Mouse (Mus musculus) heart, adult 2 months (tissue): ENCODE results near the gene Zfhx3. TPM values are rescaled to one million over a fixed set of nuclear protein-coding genes. Genes with fewer than 3 reads are reported as not detected.

ENCODE experiments used
- DNase-seq, 2 experiments: peaks; one replicate each; pipeline ENCODE4 v3.0.0; 2021
- H3K27ac ChIP-seq: fragments of 200-600 bp; 2 replicates; pipeline ENCODE4 v1.8.1; 2022
- H3K27me3 ChIP-seq: fragments of 200-500 bp; 2 replicates; pipeline ENCODE4 v1.6.1; 2012; ENCODE audit warnings: mild to moderate bottlenecking, low read length, inconsistent platforms, mixed read lengths; ENCODE audit not compliant: control insufficient read depth, insufficient read depth
- H3K36me3 ChIP-seq: fragments of 200-500 bp; 2 replicates; pipeline ENCODE4 v1.6.1; 2012; ENCODE audit warnings: low read length, inconsistent platforms; ENCODE audit not compliant: control insufficient read depth, insufficient read depth
- H3K4me1 ChIP-seq: fragments of 200-500 bp; 2 replicates; pipeline ENCODE4 v1.6.1; 2011; ENCODE audit warnings: low read length; ENCODE audit not compliant: control insufficient read depth, insufficient read depth
- H3K4me3 ChIP-seq: fragments of 200-600 bp; 2 replicates; pipeline ENCODE4 v1.8.1; 2022
- H3K79me2 ChIP-seq: fragments of 200-500 bp; replicated peaks from 2 replicates; pipeline ENCODE4 v1.6.1; 2012; ENCODE audit warnings: mild to moderate bottlenecking, inconsistent platforms, low read length, moderate library complexity, mixed read lengths; ENCODE audit not compliant: control insufficient read depth, insufficient read depth
- H3K9ac ChIP-seq: fragments of 200-500 bp; 2 replicates; pipeline ENCODE4 v1.6.1; 2012; ENCODE audit warnings: low read depth, mild to moderate bottlenecking, control low read depth, inconsistent platforms, low read length, mixed read lengths
- CTCF ChIP-seq: fragments of 200-600 bp; IDR thresholded peaks from 2 replicates; pipeline ENCODE4 v1.8.1; 2022; ENCODE audit warnings: antibody characterized with exemption, mild to moderate bottlenecking, moderate library complexity
- EP300 ChIP-seq: fragments of 200-500 bp; IDR thresholded peaks from 2 replicates; pipeline ENCODE4 v1.6.1; 2011; ENCODE audit warnings: low read depth, low read length, control low read depth; ENCODE audit not compliant: insufficient read depth
- POLR2A ChIP-seq: fragments of 200-500 bp; IDR thresholded peaks from 2 replicates; pipeline ENCODE4 v1.6.1; 2011; ENCODE audit warnings: mild to moderate bottlenecking, low read depth, low read length, control low read depth; ENCODE audit not compliant: insufficient read depth
- WGBS: fragments of 180-500 bp; shearing (Covaris S2); methylation state at CpG from one replicate; pipeline ENCODE4 v1.1.7; 2018; 5-methylcytosine and 5-hydroxymethylcytosine counted together
- intact Hi-C: fragments of 180-260 bp; cut with DNase I; formaldehyde crosslinking; loops from one replicate; pipeline ENCODE4 v1.15.1; 2025
- polyA plus RNA-seq: library from polyadenylated mRNA; depleted of rRNA; stranded (reverse); fragments of >200 nt; gene quantifications from 2 replicates; pipeline ENCODE4 v1.2.3, GENCODE M21; 2012
- total RNA-seq, 2 experiments: library from RNA; stranded (reverse); gene quantifications; 2 replicates each; pipeline ENCODE4 v1.2.3; 2021

Zfhx3 gene
- total and polyA plus RNA-seq, 3 experiments = 1.8 to 8.3 (median 6.9) TPM

- TF ChIP-seq CTCF = no peak
- TF ChIP-seq EP300 = no peak
- no peak for TF ChIP-seq POLR2A
- Histone ChIP-seq H3K4me3 (no peak overlapping the region), H3K9ac (no peak overlapping the region), H3K36me3 (no peaks in the 10 kb centered on the region), H3K79me2 (no peaks in the 10 kb centered on the region), H3K27ac (no peak overlapping the region), H3K27me3 (peaks cover 2% of the 10 kb centered on the region; the same call in 1 of the 2 replicates), H3K4me1 (no peaks in the 10 kb centered on the region)
- intact Hi-C loops = no loop called here
- WGBS = 79% methylated on average over 37 of the region's 37 CpGs
- no peak for DNase-seq
Observed at GRCm38 (mm10) chr8:108956416-108956815, 1014.0 kb downstream of the Zfhx3 start.

- no peak for DNase-seq
- H3K27me3 ChIP-seq = no peaks in the 10 kb centered on the region
- no peak for TF ChIP-seq POLR2A
Observed at GRCm38 (mm10) chr8:108962516-108962915, 1020.1 kb downstream of the Zfhx3 start.

GRCm38 (mm10) chr8:108963181-108963580 is 1020.7 kb downstream of the Zfhx3 start:
- no peaks in the 10 kb centered on the region for H3K27me3 ChIP-seq
- H3K9ac ChIP-seq = no peak overlapping the region
- H3K79me2 ChIP-seq = no peaks in the 10 kb centered on the region
- H3K4me1 ChIP-seq = no peaks in the 10 kb centered on the region
- H3K4me3 ChIP-seq = no peak overlapping the region
- no peak for DNase-seq
- intact Hi-C loops = no loop called here
- TF ChIP-seq CTCF (no peak), EP300 (no peak), POLR2A (no peak)
- H3K27ac ChIP-seq = no peak overlapping the region
- 92% methylated on average over 2 of the region's 2 CpGs for WGBS
- no peaks in the 10 kb centered on the region for H3K36me3 ChIP-seq

More at GRCm38 (mm10) chr8:108962516-108962915, 1020.1 kb downstream of the Zfhx3 start:
- WGBS = 78% methylated on average over 7 of the region's 7 CpGs
- Histone ChIP-seq H3K4me1 (no peaks in the 10 kb centered on the region), H3K4me3 (no peak overlapping the region), H3K36me3 (no peaks in the 10 kb centered on the region), H3K9ac (no peak overlapping the region), H3K79me2 (no peaks in the 10 kb centered on the region), H3K27ac (no peak overlapping the region)
- intact Hi-C loops = no loop called here

- intact Hi-C loops = no loop called here
- no peaks in the 10 kb centered on the region for H3K79me2 ChIP-seq
- no peak for TF ChIP-seq CTCF
- H3K36me3 ChIP-seq = no peaks in the 10 kb centered on the region
- 74% methylated on average over 12 of the region's 12 CpGs for WGBS
- H3K4me1 ChIP-seq = no peaks in the 10 kb centered on the region
- H3K27ac ChIP-seq = no peak overlapping the region
- no peaks in the 10 kb centered on the region for H3K27me3 ChIP-seq
- no peak for DNase-seq
- no peak overlapping the region for H3K4me3 ChIP-seq
- no peak overlapping the region for H3K9ac ChIP-seq
Observed at GRCm38 (mm10) chr8:108966041-108966440, 1023.6 kb downstream of the Zfhx3 start.

GRCm38 (mm10) chr8:108973639-108974325 is 1031.3 kb downstream of the Zfhx3 start:
- no peak for TF ChIP-seq EP300
- no peak for TF ChIP-seq POLR2A
- TF ChIP-seq CTCF = no peak
- H3K79me2 ChIP-seq = no peaks in the 10 kb centered on the region
- intact Hi-C loops = no loop called here
- H3K4me1 ChIP-seq = no peaks in the 10 kb centered on the region
- DNase-seq = no peak
- no peaks in the 10 kb centered on the region for H3K27me3 ChIP-seq
- H3K36me3 ChIP-seq = no peaks in the 10 kb centered on the region
- no peak overlapping the region for H3K27ac ChIP-seq
- WGBS = 86% methylated on average over 9 of the region's 9 CpGs
- H3K9ac ChIP-seq = no peak overlapping the region
- no peak overlapping the region for H3K4me3 ChIP-seq

- Histone ChIP-seq H3K36me3 (no peaks in the 10 kb centered on the region), H3K4me3 (no peak overlapping the region), H3K79me2 (no peaks in the 10 kb centered on the region), H3K9ac (no peak overlapping the region), H3K27me3 (no peaks in the 10 kb centered on the region), H3K27ac (no peak overlapping the region), H3K4me1 (no peaks in the 10 kb centered on the region)
- DNase-seq = no peak
- TF ChIP-seq EP300 (no peak), CTCF (no peak), POLR2A (no peak)
- intact Hi-C loops = no loop called here
- 52% methylated on average over 11 of the region's 11 CpGs for WGBS
Observed at GRCm38 (mm10) chr8:108977693-108978361, 1035.4 kb downstream of the Zfhx3 start.
